Mouse (Mus musculus) gastrocnemius, adult 2 months (tissue): ENCODE data around the gene Elf2. TPM values are rescaled to one million over a fixed set of nuclear protein-coding genes. Genes with fewer than 3 reads are reported as not detected.
"Not testable (repeated sequence)": the region's sequence is repeated elsewhere in the genome, so short reads cannot be mapped to it uniquely, and the experiment has no call there.

Experiments used
- DNase-seq: peaks from one replicate; pipeline ENCODE4 v3.0.0; 2022
- H3K27ac ChIP-seq: fragments of 200-600 bp; 2 replicates; pipeline ENCODE4 v1.8.1; 2022; ENCODE audit warnings: mild to moderate bottlenecking
- H3K4me3 ChIP-seq: fragments of 200-600 bp; 2 replicates; pipeline ENCODE4 v1.8.1; 2022; ENCODE audit warnings: mild to moderate bottlenecking, moderate library complexity
- CTCF ChIP-seq: fragments of 200-600 bp; IDR thresholded peaks from 2 replicates; pipeline ENCODE4 v1.8.1; 2022; ENCODE audit warnings: antibody characterized with exemption, mild to moderate bottlenecking, moderate library complexity
- intact Hi-C: fragments of 180-260 bp; cut with DNase I; formaldehyde crosslinking; loops from one replicate; pipeline ENCODE4 v1.15.1; 2025
- total RNA-seq, 2 experiments: library from RNA; stranded (reverse); gene quantifications; 2 replicates each; pipeline ENCODE4 v1.2.3; 2021

Elf2 gene
- total RNA-seq, 2 experiments from 2014 or later: 50.7 to 53.2 TPM

DNA sequence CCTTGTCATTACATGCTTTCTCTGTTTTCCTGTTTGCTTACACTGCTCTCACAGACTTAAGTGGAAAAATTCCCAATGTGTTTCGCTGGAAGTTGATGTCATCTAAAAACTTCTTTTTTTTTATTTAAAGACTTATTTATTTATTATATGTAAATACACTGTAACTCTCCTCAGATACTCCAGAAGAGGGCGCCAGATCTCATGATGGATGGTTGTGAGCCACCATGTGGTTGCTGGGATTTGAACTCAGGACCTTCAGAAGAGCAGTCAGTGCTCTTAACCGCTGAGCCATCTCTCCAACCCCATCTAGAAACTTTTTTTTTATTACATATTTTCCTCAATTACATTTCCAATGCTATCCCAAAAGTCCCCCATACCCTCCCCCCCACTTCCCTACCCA, 22.4 kb downstream of the Elf2 start:
- peak; percentile 46 for TF ChIP-seq CTCF
- intact Hi-C loops: not testable (repeated sequence)

DNA sequence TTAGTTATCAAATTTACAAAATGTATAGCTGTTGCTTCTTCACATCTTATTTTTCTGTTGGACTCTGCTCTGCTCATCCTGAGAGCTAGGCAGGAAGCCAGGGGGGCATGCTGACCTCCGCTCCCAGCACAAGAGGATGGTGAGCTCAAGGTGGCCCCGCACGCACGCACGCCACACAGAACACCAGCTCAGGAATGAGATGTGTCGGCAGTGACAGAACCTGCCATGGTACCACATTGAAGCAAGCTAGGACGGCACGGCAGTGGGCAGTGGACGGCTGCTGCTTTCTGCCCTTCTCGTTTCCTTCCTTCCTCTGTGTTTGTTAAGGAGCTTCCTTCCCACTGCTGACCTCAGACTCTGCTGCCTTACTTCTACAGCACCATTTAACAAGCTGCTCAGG, 23.6 kb downstream of the Elf2 start:
- DNase-seq: no peak
- Histone ChIP-seq H3K4me3 (no peak overlapping the region), H3K27ac (no peak overlapping the region)
- intact Hi-C loops: no loop called here
- no peak for TF ChIP-seq CTCF

More for the DNA sequence above, 22.4 kb downstream of the Elf2 start:
- not testable (repeated sequence) for H3K27ac ChIP-seq, H3K4me3 ChIP-seq, DNase-seq

DNA sequence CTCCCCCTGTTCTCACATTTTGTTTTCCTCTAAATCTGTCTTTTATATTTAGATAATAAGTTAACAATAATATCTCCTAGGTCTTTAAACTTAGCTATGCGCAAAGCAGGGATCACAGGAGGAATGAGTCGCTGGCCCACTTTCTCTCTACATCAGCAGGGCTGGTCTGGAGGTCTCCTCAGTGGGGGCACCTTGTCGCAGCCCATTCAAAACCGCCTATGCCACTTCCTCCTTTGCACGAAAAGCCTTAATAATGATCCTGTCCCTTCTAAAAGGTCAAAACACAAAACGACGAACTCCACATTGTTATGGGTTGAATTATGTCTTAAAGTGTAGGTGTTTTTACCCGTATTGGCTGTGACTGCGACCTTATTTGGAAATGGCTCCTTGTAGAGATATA, 28.8 kb downstream of the Elf2 start:
- TF ChIP-seq CTCF: no peak
- intact Hi-C loops: no loop called here
- Histone ChIP-seq H3K27ac (no peak overlapping the region), H3K4me3 (no peak overlapping the region)
- DNase-seq: no peak

DNA sequence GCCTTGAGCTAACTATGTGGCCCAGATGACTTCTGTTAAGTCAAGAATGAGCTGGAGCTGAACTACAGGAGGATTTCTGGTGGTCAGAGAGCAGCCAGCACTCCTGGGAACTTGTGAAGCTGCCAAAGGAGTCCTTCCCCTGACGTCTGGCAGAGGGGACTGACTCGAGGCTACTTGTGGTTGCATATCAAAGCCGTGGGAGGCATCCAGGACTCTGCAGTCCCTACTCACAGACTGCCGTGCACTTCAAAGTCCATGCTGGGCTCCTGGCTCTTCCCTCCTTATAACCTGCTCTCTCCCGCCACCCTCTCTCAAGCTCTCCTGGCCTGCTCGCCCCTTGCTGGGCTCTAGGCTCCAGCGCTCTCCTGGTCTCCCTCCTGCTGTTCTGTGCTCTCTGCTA, 30.4 kb downstream of the Elf2 start:
- peak overlapping the region; percentile 68 for H3K27ac ChIP-seq
- peak; percentile 56 for DNase-seq
- TF ChIP-seq CTCF: no peak
- intact Hi-C loops: no loop called here
- no peak overlapping the region; the same call in 1 of the 2 replicates for H3K4me3 ChIP-seq

DNA sequence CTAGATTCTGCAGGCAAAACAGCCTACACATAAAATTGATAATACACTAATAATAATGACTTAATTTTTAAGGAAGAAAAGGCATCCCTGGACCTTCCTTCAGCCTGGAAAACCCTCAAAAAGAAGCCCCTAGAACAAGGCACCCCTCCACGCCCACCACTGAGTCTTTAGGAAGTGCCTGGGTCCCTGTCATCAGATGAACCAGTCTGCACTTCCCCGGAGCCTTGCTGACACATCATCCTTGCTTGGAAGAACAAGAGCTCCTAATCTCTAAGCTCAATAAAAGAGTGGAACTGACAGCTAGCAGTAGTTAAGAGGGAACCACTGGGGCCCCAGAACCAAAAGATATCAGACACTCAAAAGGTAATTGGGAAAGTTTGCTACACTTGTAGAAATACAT, 33.8 kb downstream of the Elf2 start:
- Histone ChIP-seq H3K27ac (no peak overlapping the region), H3K4me3 (no peak overlapping the region)
- TF ChIP-seq CTCF: no peak
- DNase-seq: no peak
- intact Hi-C loops: no loop called here

DNA sequence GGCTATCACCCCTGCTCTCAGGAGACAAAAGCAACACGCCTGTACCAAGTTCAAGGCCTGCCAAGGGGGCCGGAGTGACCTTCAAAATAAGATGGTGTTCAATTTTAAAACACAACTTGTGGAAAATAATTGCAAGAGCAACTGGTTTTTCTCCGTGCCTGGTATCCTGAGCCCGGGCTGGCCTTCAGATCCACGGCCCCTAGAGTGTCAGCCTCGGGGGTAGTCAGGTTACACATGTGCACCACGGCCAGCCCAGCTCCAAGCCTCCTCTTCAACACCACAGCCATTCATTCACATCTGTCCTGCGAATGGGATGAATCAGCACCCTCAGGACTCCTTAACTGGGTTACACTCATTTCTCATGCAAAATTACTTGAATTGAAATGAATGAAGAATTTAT, 34.5 kb downstream of the Elf2 start:
- intact Hi-C loops: no loop called here
- DNase-seq: peak; percentile 60
- TF ChIP-seq CTCF: no peak
- H3K27ac ChIP-seq: peak overlapping the region; percentile 46; the same call in 1 of the 2 replicates
- H3K4me3 ChIP-seq: no peak overlapping the region

DNA sequence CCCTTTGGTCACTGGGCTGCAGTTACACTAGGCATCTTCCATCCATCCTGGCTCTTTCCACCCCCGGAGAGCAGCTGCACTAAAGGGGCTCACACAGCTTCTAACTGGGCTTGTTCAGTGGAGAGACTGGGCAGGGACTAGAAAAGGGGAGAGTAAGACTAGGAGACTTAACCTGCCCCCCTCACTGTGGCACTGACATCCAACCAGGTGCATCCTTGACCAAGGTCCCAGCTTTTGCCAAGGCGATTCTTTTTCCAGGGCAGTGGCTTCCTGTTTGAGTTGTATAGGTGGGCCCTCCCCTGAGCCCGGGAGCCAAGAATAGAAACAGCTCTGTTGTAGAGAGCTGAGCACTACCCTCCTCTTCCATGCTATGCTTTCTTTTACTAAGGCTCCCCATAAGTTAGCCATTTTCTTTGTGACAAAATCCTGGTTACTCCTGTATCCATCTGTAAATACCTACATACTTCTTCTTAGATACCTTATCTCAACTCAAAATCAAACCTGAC, 37.4 kb downstream of the Elf2 start:
- intact Hi-C loops: no loop called here
- H3K4me3 ChIP-seq: no peak overlapping the region
- no peak for DNase-seq
- no peak for TF ChIP-seq CTCF
- peak overlapping the region; percentile 59 for H3K27ac ChIP-seq

DNA sequence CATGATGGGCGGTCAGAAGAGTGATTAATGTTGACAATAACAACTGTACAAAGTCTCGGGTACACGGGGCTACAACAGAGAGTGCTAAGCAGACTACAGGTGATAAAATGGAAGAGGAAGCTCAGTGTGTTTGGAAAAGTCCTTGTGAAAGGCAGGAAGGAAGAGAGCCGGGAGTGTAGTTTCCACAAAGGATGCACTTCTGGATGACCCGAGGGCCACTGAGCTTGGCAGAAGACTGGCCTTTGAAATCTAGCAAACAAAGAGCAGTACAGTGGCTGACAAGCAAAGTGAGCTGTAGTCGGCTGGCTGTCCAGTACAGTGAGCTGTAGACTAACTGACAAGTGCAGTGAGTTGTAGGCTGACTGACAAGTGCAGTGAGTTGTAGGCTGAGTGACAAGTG, 38.9 kb downstream of the Elf2 start:
- no peak overlapping the region for H3K27ac ChIP-seq
- intact Hi-C loops: no loop called here
- TF ChIP-seq CTCF: no peak
- DNase-seq: no peak
- no peak overlapping the region for H3K4me3 ChIP-seq

DNA sequence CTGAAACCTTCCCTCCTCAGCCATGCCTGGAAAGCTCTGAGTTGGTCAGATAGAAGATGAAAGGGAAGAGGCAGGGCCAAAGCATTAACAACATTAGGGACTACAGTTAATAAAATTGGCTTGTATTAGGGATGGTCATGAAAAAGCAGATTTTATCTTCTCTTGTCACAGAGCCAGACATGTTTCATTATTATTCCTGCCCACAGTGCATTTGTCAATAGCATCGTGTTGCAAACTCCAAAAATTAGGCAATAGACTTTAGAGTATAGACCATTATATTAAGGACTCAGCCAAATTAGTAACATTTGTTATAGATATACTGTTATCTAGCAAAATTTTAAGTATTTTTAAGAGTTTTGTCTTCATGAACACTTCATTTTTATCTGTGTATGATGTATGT, 43.7 kb downstream of the Elf2 start:
- no peak for DNase-seq
- intact Hi-C loops: no loop called here
- H3K4me3 ChIP-seq: no peak overlapping the region
- H3K27ac ChIP-seq: no peak overlapping the region
- TF ChIP-seq CTCF: no peak

DNA sequence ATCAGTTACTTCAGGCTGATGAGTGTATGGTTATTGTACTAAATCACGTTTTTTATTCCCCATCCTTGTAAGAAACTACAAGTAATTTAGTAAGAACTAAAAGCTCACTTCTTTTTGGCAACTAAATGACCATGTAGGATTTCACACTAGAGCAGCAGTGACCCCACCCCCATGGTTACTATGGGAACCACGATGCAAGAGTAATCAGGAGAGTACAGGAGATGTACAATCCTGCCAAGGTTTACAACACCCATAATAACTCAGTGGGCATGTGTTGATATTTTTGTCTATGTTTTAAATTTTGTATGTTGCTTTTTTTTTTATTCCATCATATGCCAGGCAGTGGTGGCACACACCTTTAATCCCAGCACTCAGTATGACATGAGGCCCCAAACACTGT, 45.2 kb downstream of the Elf2 start:
- H3K4me3 ChIP-seq: no peak overlapping the region
- no peak for TF ChIP-seq CTCF
- intact Hi-C loops: no loop called here
- no peak for DNase-seq
- H3K27ac ChIP-seq: no peak overlapping the region

DNA sequence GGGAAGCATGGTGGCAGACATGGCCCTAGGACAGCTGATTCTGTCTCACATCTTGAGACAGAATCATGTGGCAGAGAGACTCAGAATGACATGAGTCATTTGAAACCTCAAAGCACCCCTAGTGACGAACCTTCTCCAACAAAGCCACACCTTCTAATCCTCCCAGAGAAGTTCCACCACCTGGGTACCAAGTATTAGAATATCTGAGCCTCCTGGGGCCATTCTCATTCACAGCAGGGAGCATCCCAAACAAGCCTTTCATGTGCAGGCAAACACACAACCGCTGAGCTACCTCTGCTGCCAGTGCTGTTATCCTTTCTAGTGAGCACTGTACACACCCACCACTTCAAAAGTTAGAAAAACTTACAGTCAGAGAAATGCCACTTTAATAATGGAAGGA, 46.2 kb downstream of the Elf2 start:
- intact Hi-C loops: no loop called here
- H3K27ac ChIP-seq: no peak overlapping the region
- DNase-seq: no peak
- no peak overlapping the region for H3K4me3 ChIP-seq
- TF ChIP-seq CTCF: no peak

DNA sequence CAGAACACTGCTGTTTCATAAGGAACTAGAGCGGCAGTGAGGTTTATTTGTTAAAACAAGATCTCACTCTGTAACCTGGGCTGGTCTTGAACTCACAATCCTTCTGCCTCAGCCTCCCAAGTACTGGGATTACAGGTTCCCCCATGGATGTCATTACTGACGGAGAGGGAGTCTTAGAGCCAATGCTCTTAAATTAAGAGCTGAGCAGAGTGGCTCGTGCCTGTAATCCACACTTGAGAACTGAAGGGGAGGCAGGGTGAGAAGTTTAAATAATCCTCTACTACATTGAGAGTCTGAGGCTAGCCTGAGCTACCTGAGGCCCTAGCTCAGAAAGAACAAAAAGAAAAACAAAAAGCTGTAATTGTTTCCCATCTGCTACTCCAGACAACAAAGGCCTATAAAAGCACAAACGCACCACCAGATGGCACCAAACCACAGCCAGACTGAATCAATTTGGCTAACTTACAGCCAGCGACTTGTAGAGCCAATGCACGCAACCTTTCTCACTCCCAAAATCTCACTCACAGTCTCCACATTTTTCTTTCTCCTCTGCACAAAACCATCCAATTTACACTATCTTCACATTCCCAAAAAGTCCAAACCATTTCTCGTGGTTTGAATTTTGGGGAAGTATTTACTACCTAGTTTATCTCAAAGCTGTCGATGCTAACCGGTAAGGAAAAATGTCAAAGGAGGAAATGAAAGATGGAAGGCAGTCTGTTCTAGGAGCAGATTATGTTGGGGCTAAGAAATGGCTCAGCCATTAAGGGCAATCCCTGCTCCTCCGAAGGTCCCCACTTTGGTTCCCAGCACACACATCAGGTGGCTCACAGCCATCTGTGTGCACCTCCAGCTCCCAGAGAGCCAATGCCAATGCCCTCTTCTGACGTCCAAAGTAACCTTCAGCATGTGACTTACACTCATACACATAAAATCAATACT, 51.3 kb downstream of the Elf2 start:
- peak overlapping the region; percentile 52 for H3K4me3 ChIP-seq
- DNase-seq: peak; percentile 83
- no peak overlapping the region for H3K27ac ChIP-seq
- intact Hi-C loops: loop anchor here (1.0 kb wide), 2 partner anchors 64 to 76 kb away; no protein-coding TSS in a partner anchor
- peak; percentile 89 for TF ChIP-seq CTCF

DNA sequence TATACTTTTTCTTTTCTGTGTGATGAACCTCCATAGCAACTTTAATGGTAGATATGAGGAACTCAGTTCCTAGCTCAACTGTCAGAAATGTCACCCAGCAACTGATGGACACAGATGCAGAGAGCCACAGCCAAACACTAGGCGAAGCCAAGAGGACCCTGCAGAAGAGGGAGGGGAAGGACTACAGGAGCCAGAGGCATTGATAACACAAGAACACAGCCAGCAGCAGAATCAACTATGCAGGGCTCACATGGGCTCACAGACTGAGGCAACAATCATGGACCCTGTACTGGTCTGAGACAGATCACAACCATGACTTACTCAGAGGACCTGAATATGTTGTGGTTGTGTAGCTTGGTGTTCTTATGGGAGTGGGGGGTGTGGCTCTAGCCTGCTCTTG, 56.1 kb downstream of the Elf2 start:
- intact Hi-C loops: no loop called here
- no peak for TF ChIP-seq CTCF
- no peak overlapping the region for H3K4me3 ChIP-seq
- DNase-seq: no peak
- H3K27ac ChIP-seq: peak overlapping the region; percentile 60
